In genomic region chr2:82538958-82539357, GRCm38 (mm10) we compare ENCODE assay signal across 19 mouse cellular contexts.
A peak's percentile ranks its signal among the peaks of the same experiment; 100 is the strongest.
DNase-seq lines count a peak whose midpoint lies in the region; ATAC-seq and TF ChIP-seq lines count a peak whose summit lies in the region.
"Had no signal": no experiment of that assay in that cellular context is flagged by ENCODE, and none has a peak within 500 bp of the region (broad histone marks: within the 10 kb centered on the region; RNA-seq: fewer than 3 reads in every experiment).

No protein-coding gene starts in this region.

- H3K4me3 ChIP-seq in hindbrain, postnatal 0 days (ENCODE audit: low read length), result no peak overlapping the region
- no peak overlapping the region for H3K4me3 ChIP-seq in hindbrain, embryonic 14.5 days (replicated peaks; ENCODE audit: low read length)
- no peak overlapping the region for H3K4me3 ChIP-seq in neural tube, embryonic 12.5 days
- no peak overlapping the region for H3K4me3 ChIP-seq in neural tube, embryonic 15.5 days (replicated peaks)
- H3K4me3 ChIP-seq: embryonic facial prominence, embryonic 10.5 days; embryonic facial prominence, embryonic 12.5 days; forebrain, embryonic 13.5 days; forebrain, embryonic 15.5 days had no signal

- H3K4me2 ChIP-seq in hindbrain, postnatal 0 days (ENCODE audit: low read depth, low read length), result no peak overlapping the region
- no peak overlapping the region for H3K4me2 ChIP-seq in hindbrain, embryonic 14.5 days (replicated peaks)
- H3K4me2 ChIP-seq in neural tube, embryonic 12.5 days (replicated peaks), result no peak overlapping the region
- no peak overlapping the region for H3K4me2 ChIP-seq in neural tube, embryonic 15.5 days
- H3K4me2 ChIP-seq: embryonic facial prominence, embryonic 12.5 days; forebrain, embryonic 13.5 days; forebrain, embryonic 15.5 days had no signal

- WGBS in hindbrain, postnatal 0 days, result 61% methylated on average over 3 of the region's 3 CpGs
- WGBS in hindbrain, embryonic 14.5 days, result 58% methylated on average over 3 of the region's 3 CpGs
- WGBS in neural tube, embryonic 12.5 days, result 72% methylated on average over 3 of the region's 3 CpGs
- WGBS in neural tube, embryonic 15.5 days, result 53% methylated on average over 3 of the region's 3 CpGs

- H3K27ac ChIP-seq in hindbrain, postnatal 0 days, result no peak overlapping the region
- no peak overlapping the region for H3K27ac ChIP-seq in hindbrain, embryonic 14.5 days
- H3K27ac ChIP-seq in neural tube, embryonic 12.5 days, result no peak overlapping the region
- H3K27ac ChIP-seq in neural tube, embryonic 15.5 days (replicated peaks), result no peak overlapping the region
- H3K27ac ChIP-seq: embryonic facial prominence, embryonic 10.5 days; embryonic facial prominence, embryonic 12.5 days; forebrain, embryonic 13.5 days; forebrain, embryonic 15.5 days had no signal

- no peak for TF ChIP-seq CTCF in hindbrain, postnatal 0 days (IDR thresholded peaks at IDR 0.05; ENCODE audit: low read depth)
- TF ChIP-seq CTCF in brain, embryonic 14.5 days (IDR thresholded peaks at IDR 0.05; ENCODE audit: borderline replicate concordance, extremely low read depth, insufficient read depth, insufficient read length), result no peak

- H3K9me3 ChIP-seq in hindbrain, postnatal 0 days (ENCODE audit: low read length), result no peaks in the 10 kb centered on the region
- H3K9me3 ChIP-seq in hindbrain, embryonic 14.5 days (ENCODE audit: control insufficient read depth, low read length), result no peaks in the 10 kb centered on the region
- no peaks in the 10 kb centered on the region for H3K9me3 ChIP-seq in neural tube, embryonic 12.5 days
- H3K9me3 ChIP-seq in neural tube, embryonic 15.5 days (replicated peaks), result no peaks in the 10 kb centered on the region
- H3K9me3 ChIP-seq: embryonic facial prominence, embryonic 10.5 days; embryonic facial prominence, embryonic 12.5 days; forebrain, embryonic 13.5 days; forebrain, embryonic 15.5 days had no signal

- H3K27me3 ChIP-seq in hindbrain, postnatal 0 days (ENCODE audit: insufficient read depth, low read length), result no peaks in the 10 kb centered on the region
- no peaks in the 10 kb centered on the region for H3K27me3 ChIP-seq in hindbrain, embryonic 14.5 days (ENCODE audit: control insufficient read depth, insufficient read depth, low read length)
- no peaks in the 10 kb centered on the region for H3K27me3 ChIP-seq in neural tube, embryonic 12.5 days (replicated peaks)
- H3K27me3 ChIP-seq in neural tube, embryonic 15.5 days (replicated peaks), result no peaks in the 10 kb centered on the region
- H3K27me3 ChIP-seq: embryonic facial prominence, embryonic 12.5 days; forebrain, embryonic 13.5 days; forebrain, embryonic 15.5 days had no signal

- no peak for TF ChIP-seq POLR2A in brain, embryonic 14.5 days (IDR thresholded peaks at IDR 0.05; ENCODE audit: borderline replicate concordance, extremely low read depth, insufficient read depth, insufficient read length, poor library complexity, severe bottlenecking)

- no peaks in the 10 kb centered on the region for H3K36me3 ChIP-seq in hindbrain, postnatal 0 days (ENCODE audit: insufficient read depth, low read length)
- no peaks in the 10 kb centered on the region for H3K36me3 ChIP-seq in hindbrain, embryonic 14.5 days (replicated peaks; ENCODE audit: control insufficient read depth, insufficient read depth)
- H3K36me3 ChIP-seq in neural tube, embryonic 12.5 days, result no peaks in the 10 kb centered on the region
- H3K36me3 ChIP-seq in neural tube, embryonic 15.5 days, result no peaks in the 10 kb centered on the region
- H3K36me3 ChIP-seq: embryonic facial prominence, embryonic 10.5 days; embryonic facial prominence, embryonic 12.5 days; forebrain, embryonic 15.5 days had no signal

- DNase-seq in hindbrain, postnatal 0 days (ENCODE audit: low spot score), result peak; percentile 4
- DNase-seq in hindbrain, embryonic 14.5 days (ENCODE audit: low spot score), result no peak
- peak; percentile 5 for DNase-seq in brain, adult 2 months (ENCODE audit: low read depth, low spot score)
- peak; percentile 9 for DNase-seq in brain, embryonic 14.5 days (ENCODE audit: low read depth)
- no peak for DNase-seq in right cerebral cortex, postnatal 10 days (ENCODE audit: low spot score in 2 of 2)
- DNase-seq: adrenal gland, adult 2 months; adrenal gland, postnatal 14 days; adrenal gland, postnatal 36 days; cerebellum, adult 11-12 months; cerebellum, adult 9-10 months; cerebellum, postnatal 10 days; cerebellum, postnatal 25 days; forebrain, postnatal 0 days had no signal

- H3K9ac ChIP-seq in hindbrain, postnatal 0 days (replicated peaks; ENCODE audit: low read length), result no peak overlapping the region
- no peak overlapping the region for H3K9ac ChIP-seq in hindbrain, embryonic 14.5 days
- H3K9ac ChIP-seq in neural tube, embryonic 12.5 days, result no peak overlapping the region
- no peak overlapping the region for H3K9ac ChIP-seq in neural tube, embryonic 15.5 days (replicated peaks)
- H3K9ac ChIP-seq: embryonic facial prominence, embryonic 12.5 days; forebrain, embryonic 13.5 days; forebrain, embryonic 15.5 days; forebrain, postnatal 0 days had no signal

- ATAC-seq in hindbrain, postnatal 0 days, result no peak
- ATAC-seq in hindbrain, embryonic 14.5 days (ENCODE audit: low FRiP score), result no peak
- peak; percentile 58; the same call in 1 of the 2 replicates for ATAC-seq in neural tube, embryonic 12.5 days (ENCODE audit: low FRiP score, low read depth)
- no peak for ATAC-seq in neural tube, embryonic 15.5 days (ENCODE audit: low FRiP score)
- ATAC-seq: forebrain, embryonic 13.5 days; forebrain, embryonic 15.5 days; forebrain, postnatal 0 days had no signal

- H3K4me1 ChIP-seq in hindbrain, postnatal 0 days (ENCODE audit: insufficient read depth, low read length), result no peaks in the 10 kb centered on the region
- H3K4me1 ChIP-seq in hindbrain, embryonic 14.5 days (replicated peaks; ENCODE audit: control insufficient read depth, insufficient read depth, low read length), result no peaks in the 10 kb centered on the region
- no peaks in the 10 kb centered on the region for H3K4me1 ChIP-seq in neural tube, embryonic 12.5 days
- no peaks in the 10 kb centered on the region for H3K4me1 ChIP-seq in neural tube, embryonic 15.5 days
- H3K4me1 ChIP-seq: embryonic facial prominence, embryonic 10.5 days; embryonic facial prominence, embryonic 12.5 days; forebrain, embryonic 13.5 days; forebrain, embryonic 15.5 days had no signal

Comparison
In these comparisons a context has a peak if more than half of its experiments do, and no peak if none do; other contexts are left out.
1. DNase-seq: peak in hindbrain, postnatal 0 days (single experiment), brain, adult 2 months (single experiment) and brain, embryonic 14.5 days (single experiment); none in hindbrain, embryonic 14.5 days (single experiment) and right cerebral cortex, postnatal 10 days (0 of 2).